Mouse (Mus musculus) embryonic stem cell, embryonic (primary cell): Measurements from ENCODE around the gene Bag3.

ENCODE experiments used
- CTCF ChIA-PET, 4 experiments: fragments of 300-600 bp in 2 of 4; fragments of 350-600 bp in 2 of 4; sonication (Branson Sonifier 250); formaldehyde crosslinking; loops; one replicate each; lab custom pipeline; 2022; ENCODE audit warnings: inconsistent platforms in 2 of 4; lab: Charles Lee
- POLR2A ChIA-PET, 4 experiments: fragments of 300-600 bp in 2 of 4; fragments of 350-600 bp in 2 of 4; sonication (Branson Sonifier 250); formaldehyde crosslinking; loops; one replicate each; lab custom pipeline; 2022; ENCODE audit warnings: antibody characterized with exemption in 4 of 4, inconsistent platforms in 1 of 4; lab: Charles Lee

Bag3 gene

GRCm38 (mm10) chr7:128572030-128572429 lies 48.6 kb downstream of the Bag3 start:
- POLR2A ChIA-PET = interaction anchor here in 1 of 4 experiments (0.6 kb wide), 1 partner anchor 11 kb away, joined by 3 read pairs; no protein-coding TSS in a partner anchor
- CTCF ChIA-PET = no interaction called here

- ChIA-PET POLR2A (interaction anchor here in 1 of 4 experiments (1.1 to 1.4 kb wide), 2 partner anchors 37 to 114 kb away, joined by 3 to 5 read pairs; partner anchors contain the start of gene Tial1), CTCF (interaction anchor here in 2 of 4 experiments (0.6 to 0.9 kb wide), 2 partner anchors 13 to 141 kb away, joined by 3 to 4 read pairs; no protein-coding TSS in a partner anchor)
These were observed 51.8 kb downstream of the Bag3 start for GRCm38 (mm10) chr7:128575211-128575610.

- ChIA-PET POLR2A (no interaction called here), CTCF (no interaction called here)
These were observed 52.4 kb downstream of the Bag3 start for GRCm38 (mm10) chr7:128575794-128576193.

- ChIA-PET CTCF (no interaction called here), POLR2A (interaction anchor here in 3 of 4 experiments (0.5 to 1.6 kb wide), 11 partner anchors 8 to 102 kb away, joined by 3 to 5 read pairs (median 3); partner anchors contain the start of gene Inpp5f (in 1 of the 3))
These were observed 54.2 kb downstream of the Bag3 start for GRCm38 (mm10) chr7:128577607-128578006.

GRCm38 (mm10) chr7:128578199-128578945 lies 55.0 kb downstream of the Bag3 start:
- POLR2A ChIA-PET = interaction anchor here in 2 of 4 experiments (0.7 to 1.3 kb wide), 3 partner anchors 9 to 103 kb away, joined by 3 read pairs; no protein-coding TSS in a partner anchor

GRCm38 (mm10) chr7:128579381-128579780 lies 56.0 kb downstream of the Bag3 start:
- POLR2A ChIA-PET = no interaction called here

More at GRCm38 (mm10) chr7:128578199-128578945, 55.0 kb downstream of the Bag3 start:
- CTCF ChIA-PET = no interaction called here

GRCm38 (mm10) chr7:128580318-128580717 lies 56.9 kb downstream of the Bag3 start:
- ChIA-PET POLR2A (interaction anchor here in 2 of 4 experiments (1.0 to 1.3 kb wide), 4 partner anchors 12 to 57 kb away, joined by 3 read pairs; partner anchors contain the start of gene Bag3 (in 1 of the 2)), CTCF (interaction anchor here in 1 of 4 experiments (0.9 kb wide), 1 partner anchor 9 kb away, joined by 3 read pairs; no protein-coding TSS in a partner anchor)

More at GRCm38 (mm10) chr7:128579381-128579780, 56.0 kb downstream of the Bag3 start:
- CTCF ChIA-PET = interaction anchor here in 1 of 4 experiments (0.9 kb wide), 1 partner anchor 10 kb away, joined by 3 read pairs; no protein-coding TSS in a partner anchor

- POLR2A ChIA-PET = interaction anchor here in 2 of 4 experiments (0.8 to 1.5 kb wide), 5 partner anchors 12 to 120 kb away, joined by 3 to 7 read pairs (median 4); partner anchors contain the start of gene Tial1 (in 2 of the 2)
- CTCF ChIA-PET = interaction anchor here in 3 of 4 experiments (0.5 to 0.6 kb wide), 3 partner anchors 8 to 19 kb away, joined by 3 to 4 read pairs (median 3); no protein-coding TSS in a partner anchor
These were observed 58.6 kb downstream of the Bag3 start for GRCm38 (mm10) chr7:128581864-128582484.

- ChIA-PET CTCF (no interaction called here), POLR2A (interaction anchor here in 3 of 4 experiments (0.5 to 1.5 kb wide), 10 partner anchors 9 to 122 kb away, joined by 3 to 10 read pairs (median 4); partner anchors contain the start of gene Tial1 (in 2 of the 3))
These were observed 60.0 kb downstream of the Bag3 start for GRCm38 (mm10) chr7:128583213-128583948.

- ChIA-PET POLR2A (interaction anchor here in 1 of 4 experiments (2.2 kb wide), 1 partner anchor 23 kb away, joined by 7 read pairs; the partner anchor contains the start of gene Inpp5f), CTCF (interaction anchor here in 2 of 4 experiments (0.5 to 1.0 kb wide), 4 partner anchors 13 to 859 kb away, joined by 3 to 8 read pairs (median 6); no protein-coding TSS in a partner anchor)
These were observed 64.0 kb downstream of the Bag3 start for GRCm38 (mm10) chr7:128587334-128587933.

- CTCF ChIA-PET = interaction anchor here in 2 of 4 experiments (0.5 to 0.7 kb wide), 5 partner anchors 10 to 1593 kb away, joined by 3 to 4 read pairs (median 3); no protein-coding TSS in a partner anchor
- POLR2A ChIA-PET = interaction anchor here (0.6 to 2.1 kb wide), 13 partner anchors 8 to 233 kb away, joined by 3 to 12 read pairs (median 4); partner anchors contain the start of genes Inpp5f (in 2 of the 4), Bag3 (in 1 of the 4) and Tial1 (in 1 of the 4)
These were observed 68.1 kb downstream of the Bag3 start for GRCm38 (mm10) chr7:128591345-128592084.

- ChIA-PET CTCF (interaction anchor here in 1 of 4 experiments (0.5 to 0.7 kb wide), 2 partner anchors 31 to 1025 kb away, joined by 3 to 6 read pairs; no protein-coding TSS in a partner anchor), POLR2A (interaction anchor here (0.6 to 2.1 kb wide), 16 partner anchors 9 to 234 kb away, joined by 3 to 12 read pairs (median 4); partner anchors contain the start of genes Inpp5f (in 2 of the 4), Tial1 (in 2 of the 4) and Bag3 (in 1 of the 4))
These were observed 68.9 kb downstream of the Bag3 start for GRCm38 (mm10) chr7:128592118-128592935.

GRCm38 (mm10) chr7:128592936-128593241 lies 69.5 kb downstream of the Bag3 start:
- ChIA-PET CTCF (interaction anchor here in 1 of 4 experiments (0.5 kb wide), 1 partner anchor 31 kb away, joined by 6 read pairs; no protein-coding TSS in a partner anchor), POLR2A (interaction anchor here in 3 of 4 experiments (0.7 to 1.8 kb wide), 8 partner anchors 9 to 131 kb away, joined by 3 to 9 read pairs (median 4); partner anchors contain the start of genes Inpp5f (in 2 of the 3) and Tial1 (in 1 of the 3))

GRCm38 (mm10) chr7:128596274-128596673 lies 72.9 kb downstream of the Bag3 start:
- POLR2A ChIA-PET = interaction anchor here in 2 of 4 experiments (0.6 to 0.7 kb wide), 2 partner anchors 18 to 126 kb away, joined by 3 to 5 read pairs; no protein-coding TSS in a partner anchor
- CTCF ChIA-PET = no interaction called here
